ENCODE assay signal across 8 mouse cellular contexts in the genomic region with DNA sequence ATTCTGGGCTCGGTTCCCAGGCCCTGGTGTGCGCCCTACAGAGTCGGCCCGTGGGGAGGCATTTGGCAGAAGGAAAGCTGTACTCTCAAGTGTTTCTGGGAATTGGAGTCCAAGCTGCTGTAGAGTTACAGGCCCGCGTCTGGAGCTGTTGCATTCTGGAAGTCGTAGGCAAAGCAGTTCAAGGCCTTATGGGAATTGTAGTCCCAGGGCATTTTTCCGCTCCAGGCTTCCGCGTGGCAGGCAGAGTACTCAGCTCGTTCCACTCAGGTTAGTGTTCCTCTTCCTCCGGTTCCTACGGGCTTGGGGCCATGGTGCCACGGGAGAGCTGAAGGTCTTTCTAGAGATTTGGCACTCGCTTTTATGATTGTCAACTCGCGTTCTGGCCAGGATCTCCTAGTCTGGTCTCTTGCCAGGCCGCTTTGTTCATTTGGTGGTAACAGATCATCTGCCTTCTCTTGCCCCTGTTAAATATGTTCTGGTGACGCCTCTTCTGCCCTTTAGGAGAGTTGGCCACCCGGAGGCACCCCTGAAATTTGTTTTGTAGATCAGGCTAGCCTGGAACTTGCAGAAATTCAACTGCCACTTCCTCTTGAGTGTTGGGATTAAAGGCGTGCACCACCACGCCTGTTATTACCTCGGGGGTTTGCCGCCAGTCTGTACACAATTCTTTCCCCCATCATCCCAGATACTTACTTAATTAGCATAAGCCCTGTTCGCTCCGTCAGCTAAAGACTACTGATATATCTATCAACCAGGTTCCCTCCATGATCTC. TPM values are rescaled to one million over a fixed set of nuclear protein-coding genes. Genes with fewer than 3 reads are reported as not detected.
DNase-seq lines count a peak whose midpoint lies in the region; ATAC-seq and TF ChIP-seq lines count a peak whose summit lies in the region.

A gene (plus strand): TSS at position 208 of the 772 bp plus-strand sequence.

- WGBS in hindbrain, embryonic 10.5 days, result under 1% methylated on average over 26 of the region's 26 CpGs
- WGBS in lung, postnatal 0 days, result under 1% methylated on average over 26 of the region's 26 CpGs

- TF ChIP-seq CTCF in lung, postnatal 0 days (IDR thresholded peaks at IDR 0.05), result no peak

- peak; percentile 99 for ATAC-seq in frontal cortex, adult (ENCODE audit: low TSS enrichment)
- peak; percentile 99 for ATAC-seq in lung, postnatal 0 days

- peak within 1 kb of the TSS; percentile 64 for H3K9ac ChIP-seq in lung, postnatal 0 days (replicated peaks; ENCODE audit: low read depth)

- peak within 1 kb of the TSS; percentile 72 for H3K4me2 ChIP-seq in lung, postnatal 0 days (replicated peaks; ENCODE audit: low read depth, low read length)

- peaks cover 11% of the 10 kb centered on the region; the same call in 1 of the 2 replicates for H3K9me3 ChIP-seq in hindbrain, embryonic 10.5 days
- H3K9me3 ChIP-seq in lung, postnatal 0 days (ENCODE audit: low read length), result no peaks in the 10 kb centered on the region

- peak; percentile 52; the same call in 1 of the 2 replicates for TF ChIP-seq EP300 in lung, postnatal 0 days (IDR thresholded peaks at IDR 0.05)

- peak; percentile 93 for DNase-seq in MN1 (ENCODE audit: low spot score)
- DNase-seq in cerebellum, adult 9-10 months, result peak; percentile 95
- DNase-seq in hindbrain, embryonic 10.5 days (ENCODE audit: low spot score), result peak; percentile 82
- peak; percentile 98 for DNase-seq in layer of hippocampus, adult 9-11 months
- peak; percentile 99 for DNase-seq in lung, postnatal 0 days (ENCODE audit: low spot score)
- peak; percentile 79 for DNase-seq in ovary, postnatal 14 days (ENCODE audit: low spot score)
- DNase-seq in thymus, postnatal 14 days, result peak; percentile 88

- peak within 1 kb of the TSS; percentile 75 for H3K4me3 ChIP-seq in hindbrain, embryonic 10.5 days
- H3K4me3 ChIP-seq in lung, postnatal 0 days (ENCODE audit: low read depth, low read length), result peak within 1 kb of the TSS; percentile 65

- no peaks in the 10 kb centered on the region for H3K27me3 ChIP-seq in hindbrain, embryonic 10.5 days (ENCODE audit: insufficient read depth, poor library complexity, severe bottlenecking)
- no peaks in the 10 kb centered on the region for H3K27me3 ChIP-seq in lung, postnatal 0 days (replicated peaks; ENCODE audit: insufficient read depth, low read length)

- H3K4me1 ChIP-seq in hindbrain, embryonic 10.5 days (replicated peaks), result peaks cover 13% of the 10 kb centered on the region
- H3K4me1 ChIP-seq in lung, postnatal 0 days (ENCODE audit: insufficient read depth, low read depth, low read length), result peaks cover 7% of the 10 kb centered on the region; the same call in 1 of the 2 replicates

- H3K36me3 ChIP-seq in hindbrain, embryonic 10.5 days, result peaks cover 28% of the 10 kb centered on the region
- H3K36me3 ChIP-seq in lung, postnatal 0 days (ENCODE audit: insufficient read depth, low read length), result peaks cover 19% of the 10 kb centered on the region; the same call in 1 of the 2 replicates

- peak within 1 kb of the TSS; percentile 90 for H3K27ac ChIP-seq in hindbrain, embryonic 10.5 days
- H3K27ac ChIP-seq in lung, postnatal 0 days (ENCODE audit: low read length), result peak within 1 kb of the TSS; percentile 71

RNA-seq across cellular contexts. Expression of the gene that starts here (rescaled TPM):
- polyA plus RNA-seq in hindbrain, embryonic 10.5 days (2016; fragmentation: Nextera tagmentation; extraction: Ambion mirVana), result 17.5 and 19.1 TPM in 2 replicates
- polyA plus RNA-seq in lung, postnatal 0 days (2015; fragmentation: Nextera tagmentation; extraction: Ambion mirVana), result 8.5 and 9.0 TPM in 2 replicates

Comparison
In these comparisons a context has a peak if more than half of its experiments do, and no peak if none do; other contexts are left out.
1. Peak in every context shown above with its lines: DNase-seq, ATAC-seq, H3K4me3 ChIP-seq and H3K27ac ChIP-seq.